Mouse (Mus musculus): ENCODE measurements around the gene Krt222. TPM values are rescaled to one million over a fixed set of nuclear protein-coding genes. Genes with fewer than 3 reads are reported as not detected.
A peak's percentile ranks its signal among the peaks of the same experiment; 100 is the strongest.
"Not testable (repeated sequence)": the region's sequence is repeated elsewhere in the genome, so short reads cannot be mapped to it uniquely, and the experiment has no call there.

Gene Krt222
- polyA plus RNA-seq, 1 experiment: 0.47 TPM

DNA sequence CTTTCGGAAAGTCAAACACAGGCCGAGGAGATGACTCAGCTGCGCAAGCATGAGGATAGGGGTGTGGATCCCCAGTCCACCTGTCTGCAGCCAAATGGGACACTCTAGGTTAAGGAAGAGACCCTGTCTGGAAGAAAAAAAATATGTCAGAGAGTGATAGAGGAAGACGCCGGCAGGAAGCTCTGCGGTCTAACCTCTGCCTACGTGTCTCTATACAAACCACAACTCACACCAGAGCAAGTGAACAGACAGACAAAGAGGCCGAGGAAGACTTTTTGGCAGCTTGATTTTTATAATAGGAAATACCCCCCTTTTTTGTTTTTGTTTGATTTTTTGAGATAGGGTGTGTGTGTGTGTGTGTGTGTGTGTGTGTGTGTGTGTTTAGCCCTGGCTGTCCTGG, 11.4 kb upstream of the Krt222 start:
- H3K36me3 ChIP-seq (ENCODE audit: control insufficient read depth, insufficient read depth, low read length): no peaks in the 10 kb centered on the region
- H3K4me1 ChIP-seq (ENCODE audit: control insufficient read depth, insufficient read depth, low read length): no peaks in the 10 kb centered on the region
- H3K27me3 ChIP-seq (replicated peaks; ENCODE audit: control insufficient read depth, insufficient read depth, low read length): no peaks in the 10 kb centered on the region
- H3K4me3 ChIP-seq (ENCODE audit: insufficient read depth, low read depth, low read length): no peak overlapping the region
- no peak for DNase-seq
- 90% methylated on average over 8 of the region's 8 CpGs for WGBS
- TF ChIP-seq CTCF (conservative IDR thresholded peaks at IDR 0.05; ENCODE audit: insufficient read depth, insufficient read length, low read depth, low read length) (no peak), POLR2A (IDR thresholded peaks at IDR 0.05; ENCODE audit: low read depth, low read length) (no peak)
- H3K27ac ChIP-seq (ENCODE audit: insufficient read depth, low read depth, low read length): no peak overlapping the region

DNA sequence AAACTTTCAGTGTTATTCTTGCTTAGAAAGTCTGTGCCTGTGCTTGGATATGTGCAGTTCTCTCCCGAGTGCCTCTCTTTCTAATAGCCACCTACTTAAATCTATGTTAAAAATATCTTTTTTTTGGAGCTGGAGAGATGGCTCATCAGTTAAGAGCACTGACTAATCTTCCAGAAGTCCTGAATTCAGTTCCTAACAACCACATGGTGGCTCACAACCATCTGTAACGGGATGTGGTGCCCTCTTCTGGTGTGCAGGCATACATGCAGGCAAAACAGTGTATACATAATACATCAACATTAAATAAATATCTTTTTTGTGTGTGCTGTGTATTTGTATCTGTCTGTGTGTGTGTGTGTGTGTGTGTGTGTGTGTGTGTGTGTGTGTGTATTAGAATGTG, 10.0 kb upstream of the Krt222 start:
- no peak for DNase-seq
- WGBS: 60% methylated on average over 2 of the region's 2 CpGs
- H3K4me3 ChIP-seq (ENCODE audit: insufficient read depth, low read depth, low read length): no peak overlapping the region

DNA sequence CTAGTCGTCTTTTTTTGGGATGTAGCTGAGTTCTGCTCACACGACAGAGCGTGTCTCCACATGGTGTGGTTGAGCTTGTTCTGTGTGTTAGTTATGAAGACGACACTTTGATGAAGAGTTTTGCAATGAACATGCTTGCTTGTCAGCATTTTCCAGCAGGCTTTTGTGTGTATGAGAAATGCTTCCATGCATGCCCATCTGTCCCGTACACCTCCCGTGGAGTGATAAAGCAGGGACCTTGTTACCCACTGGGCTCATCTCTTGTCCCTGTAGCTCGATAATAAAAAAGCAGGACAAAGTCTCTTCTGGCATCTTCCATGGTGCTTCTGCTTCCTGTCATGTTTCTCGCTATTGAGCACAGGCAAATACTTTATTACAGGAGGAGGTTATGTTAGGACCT, 8.8 kb upstream of the Krt222 start:
- Histone ChIP-seq H3K4me1 (ENCODE audit: control insufficient read depth, insufficient read depth, low read length) (no peaks in the 10 kb centered on the region), H3K36me3 (ENCODE audit: control insufficient read depth, insufficient read depth, low read length) (no peaks in the 10 kb centered on the region), H3K27me3 (replicated peaks; ENCODE audit: control insufficient read depth, insufficient read depth, low read length) (no peaks in the 10 kb centered on the region), H3K4me3 (ENCODE audit: insufficient read depth, low read depth, low read length) (no peak overlapping the region), H3K27ac (ENCODE audit: insufficient read depth, low read depth, low read length) (no peak overlapping the region)
- DNase-seq: no peak
- TF ChIP-seq POLR2A (IDR thresholded peaks at IDR 0.05; ENCODE audit: low read depth, low read length): no peak
- TF ChIP-seq CTCF (conservative IDR thresholded peaks at IDR 0.05; ENCODE audit: insufficient read depth, insufficient read length, low read depth, low read length): no peak
- WGBS: 66% methylated on average over 8 of the region's 8 CpGs

More for the DNA sequence above, 10.0 kb upstream of the Krt222 start:
- Histone ChIP-seq H3K27ac (ENCODE audit: insufficient read depth, low read depth, low read length) (no peak overlapping the region), H3K27me3 (replicated peaks; ENCODE audit: control insufficient read depth, insufficient read depth, low read length) (no peaks in the 10 kb centered on the region), H3K4me1 (ENCODE audit: control insufficient read depth, insufficient read depth, low read length) (no peaks in the 10 kb centered on the region), H3K36me3 (ENCODE audit: control insufficient read depth, insufficient read depth, low read length) (no peaks in the 10 kb centered on the region)
- no peak for TF ChIP-seq POLR2A (IDR thresholded peaks at IDR 0.05; ENCODE audit: low read depth, low read length)
- 0 out of 2 replicates have a peak, but pooled peaks have one; percentile 2 for TF ChIP-seq CTCF (conservative IDR thresholded peaks at IDR 0.05; ENCODE audit: insufficient read depth, insufficient read length, low read depth, low read length)

DNA sequence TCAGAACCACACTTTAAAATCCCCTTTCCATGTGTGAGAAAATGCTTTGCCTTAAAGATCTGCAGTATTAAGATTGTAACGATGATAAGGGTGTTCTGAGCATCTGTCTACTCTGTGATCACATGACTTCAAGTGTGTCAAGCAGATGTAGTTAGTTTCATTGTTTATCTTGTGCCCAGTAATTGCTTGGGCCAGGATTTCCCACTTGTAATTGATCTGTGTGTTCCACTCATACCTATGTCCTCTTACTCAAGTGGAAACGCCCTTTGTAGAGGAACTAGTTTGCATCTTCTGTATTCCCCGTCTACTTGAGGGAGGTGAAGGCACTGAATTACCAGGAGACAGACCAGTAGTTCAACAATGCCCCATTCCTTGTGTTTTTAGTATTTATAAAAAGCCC, 6.8 kb upstream of the Krt222 start:
- H3K36me3 ChIP-seq (ENCODE audit: control insufficient read depth, insufficient read depth, low read length): no peaks in the 10 kb centered on the region
- no peak for TF ChIP-seq CTCF (conservative IDR thresholded peaks at IDR 0.05; ENCODE audit: insufficient read depth, insufficient read length, low read depth, low read length)
- TF ChIP-seq POLR2A (IDR thresholded peaks at IDR 0.05; ENCODE audit: low read depth, low read length): no peak
- no peak overlapping the region for H3K4me3 ChIP-seq (ENCODE audit: insufficient read depth, low read depth, low read length)
- no peaks in the 10 kb centered on the region for H3K27me3 ChIP-seq (replicated peaks; ENCODE audit: control insufficient read depth, insufficient read depth, low read length)
- H3K4me1 ChIP-seq (ENCODE audit: control insufficient read depth, insufficient read depth, low read length): no peaks in the 10 kb centered on the region
- 44% methylated on average over 3 of the region's 3 CpGs for WGBS
- DNase-seq: no peak
- no peak overlapping the region for H3K27ac ChIP-seq (ENCODE audit: insufficient read depth, low read depth, low read length)

GRCm38 (mm10) chr11:99250241-99250640, 6.4 kb upstream of the Krt222 start:
- Histone ChIP-seq H3K4me3 (ENCODE audit: insufficient read depth, low read depth, low read length) (no peak overlapping the region), H3K36me3 (ENCODE audit: control insufficient read depth, insufficient read depth, low read length) (no peaks in the 10 kb centered on the region), H3K27ac (ENCODE audit: insufficient read depth, low read depth, low read length) (no peak overlapping the region), H3K27me3 (replicated peaks; ENCODE audit: control insufficient read depth, insufficient read depth, low read length) (no peaks in the 10 kb centered on the region), H3K4me1 (ENCODE audit: control insufficient read depth, insufficient read depth, low read length) (no peaks in the 10 kb centered on the region)
- 47% methylated on average over 5 of the region's 5 CpGs for WGBS
- TF ChIP-seq CTCF (conservative IDR thresholded peaks at IDR 0.05; ENCODE audit: insufficient read depth, insufficient read length, low read depth, low read length) (no peak), POLR2A (IDR thresholded peaks at IDR 0.05; ENCODE audit: low read depth, low read length) (no peak)
- no peak for DNase-seq

- Histone ChIP-seq H3K27ac (ENCODE audit: insufficient read depth, low read depth, low read length) (no peak overlapping the region), H3K27me3 (replicated peaks; ENCODE audit: control insufficient read depth, insufficient read depth, low read length) (no peaks in the 10 kb centered on the region), H3K36me3 (ENCODE audit: control insufficient read depth, insufficient read depth, low read length) (no peaks in the 10 kb centered on the region), H3K4me3 (ENCODE audit: insufficient read depth, low read depth, low read length) (no peak overlapping the region), H3K4me1 (ENCODE audit: control insufficient read depth, insufficient read depth, low read length) (no peaks in the 10 kb centered on the region)
- no peak for DNase-seq
- TF ChIP-seq CTCF (conservative IDR thresholded peaks at IDR 0.05; ENCODE audit: insufficient read depth, insufficient read length, low read depth, low read length) (peak; percentile 53), POLR2A (IDR thresholded peaks at IDR 0.05; ENCODE audit: low read depth, low read length) (no peak)
- WGBS: 67% methylated on average over 4 of the region's 4 CpGs
These were observed 5.2 kb upstream of the Krt222 start for GRCm38 (mm10) chr11:99249115-99249514.

GRCm38 (mm10) chr11:99247916-99248315, 4.0 kb upstream of the Krt222 start:
- Histone ChIP-seq H3K4me1 (ENCODE audit: control insufficient read depth, insufficient read depth, low read length) (0 out of 2 replicates have a peak, but pooled peaks cover 4% of the 10 kb centered on the region), H3K4me3 (ENCODE audit: insufficient read depth, low read depth, low read length) (no peak overlapping the region), H3K27ac (ENCODE audit: insufficient read depth, low read depth, low read length) (no peak overlapping the region), H3K27me3 (replicated peaks; ENCODE audit: control insufficient read depth, insufficient read depth, low read length) (no peaks in the 10 kb centered on the region), H3K36me3 (ENCODE audit: control insufficient read depth, insufficient read depth, low read length) (no peaks in the 10 kb centered on the region)
- whole genome bisulfite sequencing: 95% methylated on average over 4 of the region's 4 CpGs
- TF ChIP-seq CTCF (conservative IDR thresholded peaks at IDR 0.05; ENCODE audit: insufficient read depth, insufficient read length, low read depth, low read length) (no peak), POLR2A (IDR thresholded peaks at IDR 0.05; ENCODE audit: low read depth, low read length) (no peak)
- no peak for DNase-seq

DNA sequence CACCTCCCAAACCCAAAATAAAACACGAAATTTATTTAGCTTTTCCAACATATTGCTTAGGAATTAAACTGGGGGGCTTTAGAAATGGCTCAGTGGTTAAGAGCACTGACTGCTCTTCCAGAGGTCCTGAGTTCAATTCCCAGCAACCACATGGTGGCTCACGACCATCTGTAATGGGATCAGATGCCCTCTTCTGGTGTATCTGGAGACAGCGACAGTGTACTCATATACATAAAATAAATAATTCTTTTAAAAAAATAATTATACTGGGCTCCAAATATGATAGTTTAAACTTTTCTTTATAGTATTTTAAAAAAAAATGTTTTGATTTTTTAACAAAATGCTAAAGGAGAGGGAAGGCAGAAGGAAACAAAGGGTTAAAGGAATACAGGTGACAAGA, 634 bp upstream of the Krt222 start:
- H3K4me1 ChIP-seq (ENCODE audit: control insufficient read depth, insufficient read depth, low read length); H3K36me3 ChIP-seq (ENCODE audit: control insufficient read depth, insufficient read depth, low read length); H3K27me3 ChIP-seq (replicated peaks; ENCODE audit: control insufficient read depth, insufficient read depth, low read length); H3K27ac ChIP-seq (ENCODE audit: insufficient read depth, low read depth, low read length); H3K4me3 ChIP-seq (ENCODE audit: insufficient read depth, low read depth, low read length); DNase-seq: not testable (repeated sequence)
- WGBS: 50% methylated on average over 3 of the region's 3 CpGs
